Mouse (Mus musculus) megakaryocyte-erythroid progenitor cell, adult 5-6 weeks (primary cell): Measurements from ENCODE around the gene Atad5. TPM values are rescaled to one million over a fixed set of nuclear protein-coding genes. Genes with fewer than 3 reads are reported as not detected.
"Not testable (repeated sequence)": the region's sequence is repeated elsewhere in the genome, so short reads cannot be mapped to it uniquely, and the experiment has no call there.

Experiments
- ATAC-seq: replicated peaks from 2 replicates; pipeline ENCODE4 v1.8.0; 2016; ENCODE audit warnings: mild to moderate bottlenecking, inconsistent platforms; ENCODE audit not compliant: severe bottlenecking, poor library complexity, low FRiP score, low TSS enrichment
- total RNA-seq, 2 experiments: library from RNA; stranded (forward) in 1 of 2; stranded (reverse) in 1 of 2; fragments of 200-1000, 215-1000 nt in 1 of 2; fragments of >200 nt in 1 of 2; fragmentation: Nextera tagmentation in 1 of 2; gene quantifications; 2 replicates each; pipeline ENCODE4 v1.2.3; 2014 to 2017

Atad5 gene
- total RNA-seq, 2 experiments from 2014 or later: 42.8 to 50.6 TPM

DNA sequence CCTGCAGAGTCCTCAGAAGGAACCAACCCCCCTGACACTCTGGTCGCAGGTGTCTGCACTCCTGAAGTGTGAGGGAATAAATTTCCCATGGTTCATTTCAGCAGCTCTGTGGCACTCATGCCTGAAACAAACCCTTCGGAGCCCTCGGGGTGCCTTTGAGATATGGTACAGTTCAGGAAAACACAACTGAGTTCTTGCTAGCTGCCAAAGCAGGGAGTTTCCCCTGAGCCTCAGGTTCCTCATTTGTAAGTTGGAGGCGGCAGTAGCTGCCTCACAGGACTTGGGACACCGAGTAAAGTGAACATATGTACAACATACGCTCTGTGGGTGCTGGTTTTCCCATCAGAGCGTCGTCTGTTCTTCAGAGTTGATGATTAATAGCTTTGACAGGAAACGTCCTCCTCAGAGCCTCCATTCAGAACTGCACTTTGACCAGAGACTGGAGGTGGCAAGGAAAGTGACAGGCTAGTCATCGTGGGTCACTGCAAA is 56.6 kb downstream of the Atad5 start:
- no peak for ATAC-seq

DNA sequence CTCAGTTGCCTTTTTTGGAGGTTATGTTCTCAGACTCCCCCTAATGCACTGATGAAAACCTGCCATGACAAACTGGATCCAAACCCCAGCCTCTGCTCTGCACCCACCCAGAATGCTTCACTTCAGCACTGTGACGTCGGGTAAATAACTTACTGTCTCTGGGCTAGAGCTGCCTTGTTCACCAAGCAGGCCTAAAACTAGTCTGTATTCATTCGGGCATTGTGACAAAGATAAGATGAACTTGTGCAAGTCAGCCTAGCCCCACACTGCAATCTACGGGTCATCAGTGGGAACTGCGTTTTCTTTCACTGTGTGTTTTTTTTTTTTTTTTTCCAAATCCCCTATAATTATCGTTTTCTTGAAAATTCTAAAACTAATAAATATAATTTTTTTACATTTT is 58.5 kb downstream of the Atad5 start:
- peak; percentile 51 for ATAC-seq

DNA sequence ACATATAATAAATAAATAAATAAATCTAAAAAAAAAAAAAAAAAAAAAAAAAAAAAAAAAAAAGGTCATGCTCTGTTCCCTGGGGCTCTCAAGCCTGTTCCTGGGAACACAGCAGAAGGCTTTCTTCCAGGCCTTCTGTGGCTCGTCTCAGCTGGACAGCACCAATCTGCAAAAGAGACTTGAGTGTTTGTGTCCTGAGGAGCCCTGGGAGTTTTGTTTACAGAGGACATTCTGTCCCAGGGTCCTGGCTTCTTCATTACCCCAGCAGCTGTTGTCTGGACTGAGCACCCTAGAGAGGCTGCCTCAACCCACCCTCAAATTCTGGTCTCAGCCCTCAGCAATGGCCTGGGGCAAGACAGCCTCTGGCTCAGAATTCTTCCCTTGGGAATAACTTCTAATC is 59.1 kb downstream of the Atad5 start:
- no peak for ATAC-seq

DNA sequence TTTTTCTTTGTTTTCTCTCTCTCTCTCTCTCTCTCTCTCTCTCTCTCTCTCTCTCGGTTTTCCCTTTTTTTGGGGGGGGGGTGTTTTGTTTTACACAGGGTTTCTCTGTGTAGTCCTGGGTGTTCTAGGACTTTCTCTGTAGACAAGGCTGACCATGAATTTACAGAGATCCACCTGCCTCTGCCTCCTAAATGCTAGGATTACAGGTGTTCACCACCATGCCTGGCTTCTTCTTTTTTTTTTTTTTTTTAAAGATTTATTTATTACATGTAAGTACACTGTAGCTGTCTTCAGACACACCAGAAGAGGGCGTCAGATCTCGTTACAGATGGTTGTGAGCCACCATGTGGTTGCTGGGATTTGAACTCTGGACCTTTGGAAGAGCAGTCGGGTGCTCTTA is 59.8 kb downstream of the Atad5 start:
- not testable (repeated sequence) for ATAC-seq

DNA sequence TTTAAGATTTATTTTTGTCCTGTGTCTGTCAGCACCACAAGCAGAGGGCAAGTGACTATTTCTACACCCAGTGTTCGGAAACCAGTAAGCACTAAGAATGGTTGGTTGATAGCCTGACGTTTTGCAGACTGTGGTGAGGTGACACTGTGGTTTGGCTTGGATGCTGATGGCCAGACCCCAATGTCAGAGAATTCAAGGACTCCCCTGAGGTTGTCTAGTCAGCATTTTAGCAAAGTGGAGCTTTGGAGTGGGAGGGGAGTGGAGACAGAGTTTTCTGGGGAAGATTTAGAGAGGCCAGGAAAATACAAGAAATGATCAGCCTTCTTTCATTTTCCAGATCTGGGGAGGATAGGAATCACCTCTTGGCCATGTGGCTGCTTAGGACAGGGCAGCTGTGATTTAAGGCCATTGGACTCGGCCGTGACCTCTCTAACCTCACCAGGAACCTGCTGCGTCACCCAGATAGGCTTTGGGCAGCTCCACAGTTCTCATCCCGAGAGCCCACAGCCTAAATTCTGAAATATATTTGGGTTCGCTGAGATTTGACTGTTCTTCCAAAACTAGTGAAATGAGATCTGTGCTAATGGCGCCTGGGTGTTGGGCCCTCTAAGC is 60.3 kb downstream of the Atad5 start:
- ATAC-seq: no peak

DNA sequence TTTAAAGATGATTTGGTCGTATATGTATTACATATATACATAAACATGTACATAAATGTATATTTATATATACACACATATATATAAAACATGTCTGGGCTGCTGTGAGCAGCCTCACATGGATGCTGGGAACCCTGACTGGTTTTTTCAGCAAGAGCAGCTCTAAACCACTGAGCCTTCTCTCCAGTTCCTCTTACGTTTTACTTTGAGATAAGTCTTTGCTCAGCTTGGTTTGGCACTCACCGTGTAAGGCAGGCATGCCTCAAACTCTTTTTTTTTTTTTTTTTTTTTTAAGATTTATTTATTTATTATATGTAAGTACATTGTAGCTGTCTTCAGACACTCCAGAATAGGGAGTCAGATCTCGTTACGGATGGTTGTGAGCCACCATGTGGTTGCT is 61.4 kb downstream of the Atad5 start:
- ATAC-seq: no peak

DNA sequence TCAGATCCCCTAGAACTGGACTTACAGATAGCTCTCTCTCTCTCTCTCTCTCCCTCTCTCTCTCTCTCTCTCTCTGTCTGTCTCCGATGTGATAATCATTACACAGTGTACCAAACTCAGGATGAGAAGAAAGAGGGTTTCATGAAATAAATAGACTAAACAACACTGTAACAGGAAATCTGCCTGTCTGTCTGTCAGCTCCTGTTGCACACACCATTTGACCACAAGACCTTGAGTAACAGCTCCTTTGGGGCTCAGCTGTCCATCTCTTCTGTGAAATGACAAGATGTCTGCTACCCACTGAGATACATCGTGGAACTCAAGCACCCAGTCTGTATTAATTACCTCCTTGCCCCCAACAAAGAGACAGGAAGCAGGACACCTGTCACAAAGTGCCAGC is 62.3 kb downstream of the Atad5 start:
- ATAC-seq: no peak

DNA sequence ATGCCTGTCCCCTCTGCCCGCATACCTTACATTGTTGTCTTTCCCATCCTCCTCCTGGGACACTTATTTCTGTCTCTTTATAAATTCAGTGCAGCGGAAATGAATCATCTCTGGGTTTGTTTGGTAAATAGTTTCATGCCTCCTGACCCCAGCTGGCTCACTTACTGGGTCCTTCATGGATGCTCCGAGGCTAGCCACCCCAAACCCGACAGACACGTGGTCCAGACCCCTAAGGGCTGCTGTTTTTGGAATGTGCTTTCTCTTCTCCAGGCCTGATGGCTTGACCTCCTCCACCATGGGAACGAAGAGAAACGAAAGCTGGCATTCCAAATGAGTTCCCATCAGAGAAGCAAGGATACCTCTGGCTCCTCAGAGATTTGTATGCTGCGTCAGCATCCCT is 63.2 kb downstream of the Atad5 start:
- ATAC-seq: no peak

DNA sequence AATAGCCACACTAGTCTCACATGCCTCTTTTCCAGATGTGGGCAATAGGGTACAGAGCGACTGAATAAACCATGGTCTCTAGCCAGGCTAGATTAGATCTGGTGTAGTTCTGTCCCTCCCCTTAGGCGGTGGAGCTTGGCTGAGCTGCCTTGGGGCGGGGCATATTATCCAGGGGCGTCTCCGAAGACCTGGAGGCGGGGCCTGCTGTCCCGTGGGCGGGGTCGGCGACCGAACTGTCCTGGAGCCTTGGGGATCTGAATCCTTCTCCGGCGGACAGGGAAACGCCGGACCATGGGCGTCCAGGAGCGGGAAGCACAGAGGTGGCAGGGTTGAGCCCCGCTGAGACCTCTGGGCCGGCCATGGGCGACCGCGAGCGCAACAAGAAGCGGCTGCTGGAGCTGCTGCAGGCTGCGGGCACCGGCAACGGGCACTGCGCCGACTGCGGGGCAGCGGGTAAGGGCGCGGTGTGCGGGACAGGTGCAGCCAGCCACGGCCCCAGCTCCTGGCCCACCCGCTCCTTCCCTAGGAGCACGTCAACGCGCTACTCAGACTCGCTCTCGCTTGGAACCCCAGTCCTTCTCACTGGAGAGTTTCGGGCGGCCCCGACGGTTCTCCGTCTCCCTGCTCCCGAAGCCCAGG is 64.8 kb downstream of the Atad5 start, which contains the start of gene Adap2:
Gene Adap2, plus strand, starts transcription at position 249 of the 639 bp plus-strand sequence.
- peak; percentile 95 for ATAC-seq

DNA sequence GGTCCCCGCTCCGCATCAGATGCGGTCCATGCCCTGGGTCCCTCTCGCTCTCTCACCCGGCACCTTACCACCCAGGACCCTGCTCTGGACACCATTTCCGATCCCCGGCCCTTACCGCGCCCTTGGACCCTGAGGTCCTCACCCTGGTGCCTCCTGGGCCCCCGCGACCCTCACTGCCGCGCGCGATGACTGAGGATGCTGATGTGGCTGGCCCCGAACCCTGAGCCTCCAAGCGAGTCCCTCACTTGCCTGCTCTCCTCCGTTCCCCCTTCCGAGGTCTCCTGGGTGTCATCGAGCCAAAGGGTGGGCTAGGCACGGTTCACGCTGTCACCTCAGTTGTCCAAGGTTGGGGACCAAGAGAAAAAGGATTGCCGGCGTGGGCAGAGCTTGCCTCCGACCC is 65.3 kb downstream of the Atad5 start:
- no peak for ATAC-seq

DNA sequence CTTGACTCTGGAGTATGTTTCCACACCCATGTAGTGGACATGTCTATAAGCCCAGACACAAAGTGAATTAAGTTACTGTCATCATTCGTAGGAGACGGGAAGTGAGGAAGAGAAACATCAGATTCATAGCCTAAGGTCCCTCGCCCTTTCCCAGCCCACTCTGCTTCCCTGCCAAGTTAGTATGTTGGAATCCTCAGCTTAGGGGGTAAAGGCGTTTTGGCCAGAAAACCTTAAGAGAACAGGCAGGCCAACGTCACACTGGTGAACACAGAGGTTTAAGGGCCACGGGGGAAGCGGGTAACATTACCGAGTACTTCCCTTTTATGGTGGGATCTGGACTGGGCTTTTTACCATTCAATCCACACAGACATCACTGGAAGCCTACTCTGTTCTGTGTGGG is 66.3 kb downstream of the Atad5 start:
- no peak for ATAC-seq

DNA sequence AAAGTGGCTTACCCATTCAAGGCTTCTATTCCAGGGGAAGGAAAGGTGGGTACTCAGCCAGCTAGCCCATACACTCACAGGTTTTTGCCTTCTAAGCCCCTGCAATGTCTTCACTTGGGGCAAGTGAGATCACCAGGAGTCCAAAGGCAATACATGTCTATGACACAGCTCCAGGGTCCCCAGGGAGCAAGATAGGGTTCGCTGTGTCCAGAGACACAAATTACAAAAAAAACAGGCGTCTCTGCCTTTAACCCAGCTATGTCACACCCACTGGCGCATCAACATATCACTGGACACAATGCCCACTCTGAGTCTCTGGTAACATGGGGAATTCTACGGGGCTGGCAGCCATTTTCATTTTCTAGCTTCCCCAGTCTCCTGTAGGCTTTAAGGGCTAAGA is 66.8 kb downstream of the Atad5 start:
- ATAC-seq: no peak

DNA sequence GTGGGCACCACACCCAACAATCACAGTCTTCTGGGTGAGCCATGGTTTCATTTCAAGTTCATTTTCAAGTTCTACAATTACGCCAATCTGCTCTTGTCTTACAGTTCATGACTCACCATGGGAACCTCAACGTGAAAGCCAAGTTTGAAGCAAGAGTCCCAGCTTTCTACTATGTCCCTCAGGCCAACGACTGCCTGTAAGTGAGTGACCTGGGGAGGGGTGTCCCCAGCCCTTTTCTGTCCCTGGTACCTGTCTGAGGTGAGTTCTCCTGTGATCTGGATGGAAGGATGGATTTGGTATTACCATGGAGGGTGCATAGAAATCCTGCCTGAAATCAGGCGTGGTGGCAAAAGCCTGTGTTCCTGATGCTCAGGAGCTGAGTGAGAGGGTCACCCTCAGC is 67.6 kb downstream of the Atad5 start:
- ATAC-seq: no peak

DNA sequence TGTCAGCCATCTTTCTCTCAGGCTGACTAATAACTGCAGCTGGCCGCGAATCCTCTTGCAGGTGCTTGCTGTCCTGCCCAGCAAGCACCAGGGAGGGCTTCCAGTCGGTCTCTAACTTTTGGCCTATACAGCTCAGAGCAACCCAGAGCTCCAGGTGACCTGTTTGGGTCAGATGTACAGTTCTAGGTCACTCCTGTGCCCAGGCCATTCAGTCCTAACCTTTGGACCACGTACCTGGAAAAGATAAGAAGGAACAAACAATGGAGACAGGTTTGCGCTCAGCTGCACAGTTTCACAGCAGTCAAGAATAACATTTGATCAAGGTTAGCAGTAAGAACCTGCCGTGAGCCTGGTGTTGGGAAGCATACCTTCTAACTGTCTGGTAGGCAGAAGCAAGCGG is 69.8 kb downstream of the Atad5 start:
- ATAC-seq: no peak

DNA sequence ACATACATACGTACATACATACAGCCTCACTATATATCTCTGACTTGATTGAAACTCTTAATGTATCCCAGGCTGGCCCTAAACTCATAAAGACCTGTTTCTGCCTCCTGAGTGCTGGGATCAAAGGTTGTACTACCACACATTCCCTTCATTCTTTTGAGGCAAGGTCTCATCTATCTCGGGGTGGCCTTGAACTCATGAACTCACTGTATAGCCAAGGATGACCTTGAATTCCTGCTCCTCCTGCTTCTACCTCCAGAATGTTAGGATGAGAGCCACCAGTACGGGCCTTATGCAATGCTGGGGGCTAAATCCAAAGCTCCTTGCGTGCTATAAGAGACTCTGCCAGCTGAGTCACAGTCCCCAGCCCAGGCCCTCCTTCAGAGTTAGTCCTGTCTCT is 71.8 kb downstream of the Atad5 start:
- no peak for ATAC-seq

DNA sequence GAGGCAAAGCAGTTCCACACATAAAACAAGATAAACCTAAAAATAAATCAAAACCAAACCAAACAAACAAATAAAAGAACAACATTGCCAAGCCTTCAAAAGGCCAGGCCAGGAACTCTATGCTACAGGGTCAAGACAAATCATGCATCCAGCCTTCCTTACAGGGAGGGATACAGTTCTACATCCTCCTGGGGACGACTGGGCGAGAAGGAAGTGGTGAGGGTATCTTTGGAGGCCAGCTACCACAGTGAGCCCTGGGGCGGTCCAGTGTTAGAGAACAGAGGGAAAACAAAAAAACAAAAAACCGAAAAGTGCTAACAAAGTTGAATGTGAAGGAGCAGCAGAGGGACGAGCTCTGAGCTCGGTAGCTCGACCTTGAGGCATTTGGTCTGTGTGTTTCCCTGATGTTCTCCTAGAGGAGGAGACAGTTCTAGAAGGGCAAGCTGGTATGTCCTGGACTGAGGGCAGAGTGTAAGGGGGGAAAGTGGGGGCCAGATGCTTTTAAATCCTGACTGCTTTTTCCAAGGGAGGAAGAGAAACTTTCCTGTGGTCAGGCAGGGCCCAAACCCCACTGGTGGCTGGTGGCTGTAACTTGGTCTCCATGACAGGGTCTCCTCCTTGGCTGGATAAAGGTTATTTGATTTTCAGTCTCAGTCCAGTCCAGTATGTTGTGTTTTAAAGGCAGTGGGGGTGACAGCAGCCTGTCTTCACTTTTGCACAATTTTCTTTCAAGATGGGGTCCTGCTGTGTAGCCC is 74.3 kb downstream of the Atad5 start:
- no peak for ATAC-seq

DNA sequence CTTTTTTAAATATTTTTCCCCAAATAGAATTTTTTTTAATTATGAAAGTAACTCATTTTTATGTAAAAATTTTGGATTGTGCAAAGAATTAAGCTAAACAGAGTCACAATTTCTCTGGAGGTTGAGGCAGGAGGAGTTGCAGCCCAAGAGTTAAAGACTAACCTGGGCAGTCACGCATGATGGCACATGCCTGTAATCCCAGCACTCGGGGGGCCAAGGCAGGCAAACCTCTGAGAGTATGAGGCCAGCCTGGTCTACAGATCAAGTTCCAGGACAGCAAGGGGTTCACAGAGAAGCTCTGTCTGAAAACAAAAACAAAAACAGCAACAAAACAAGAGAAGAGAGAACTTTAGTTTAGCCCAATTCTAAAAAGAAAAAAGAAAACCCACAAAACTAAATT is 75.0 kb downstream of the Atad5 start:
- ATAC-seq: no peak

DNA sequence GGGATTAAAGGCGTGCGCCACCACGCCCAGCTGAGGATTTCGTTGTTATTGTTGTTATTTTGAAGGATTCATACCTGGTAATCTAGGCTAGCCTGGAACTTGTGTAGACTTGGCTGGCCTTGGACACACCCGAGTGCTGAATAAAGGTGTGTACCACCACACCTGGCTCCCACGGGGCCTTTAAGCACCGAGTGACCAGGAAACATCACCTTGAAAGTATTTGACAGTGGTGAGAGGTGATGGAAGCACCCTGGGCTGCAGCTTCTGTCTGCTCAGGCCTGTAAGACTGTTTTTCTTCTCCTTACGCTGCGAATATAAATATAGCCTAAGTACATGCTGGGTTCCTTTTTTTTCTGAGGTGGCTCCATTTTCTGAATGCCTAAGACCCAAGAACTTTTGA is 78.9 kb downstream of the Atad5 start:
- ATAC-seq: no peak

DNA sequence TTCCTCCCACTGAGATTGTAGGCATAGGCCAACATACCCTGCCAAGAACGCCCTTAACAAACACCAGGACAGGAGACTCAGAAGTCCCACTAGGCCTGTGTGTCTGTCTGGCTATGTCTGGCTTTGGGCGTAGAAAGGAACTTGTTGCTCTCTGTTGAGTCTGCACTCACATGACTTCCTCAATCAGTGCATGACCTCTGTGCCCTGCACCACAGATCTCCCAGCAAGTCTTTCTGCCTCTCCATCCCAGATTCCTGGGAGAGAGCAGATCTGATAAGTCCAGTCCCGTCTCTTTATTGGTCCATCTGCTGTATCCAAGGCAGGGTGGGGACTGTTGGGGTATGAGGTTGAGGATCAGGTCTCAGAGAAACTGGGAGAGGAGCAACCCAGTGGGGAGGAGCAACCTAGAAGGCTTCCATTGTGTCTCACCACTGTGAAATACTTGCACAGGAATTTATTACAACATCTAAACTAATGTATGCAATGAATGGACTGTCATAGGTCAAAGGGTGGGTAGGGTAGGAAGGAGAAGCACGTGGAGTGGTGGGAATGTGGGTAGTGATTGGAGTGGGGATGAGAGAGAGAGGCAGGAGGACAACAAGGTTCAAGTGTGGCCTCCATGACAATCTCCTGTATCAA is 79.5 kb downstream of the Atad5 start:
- ATAC-seq: no peak

DNA sequence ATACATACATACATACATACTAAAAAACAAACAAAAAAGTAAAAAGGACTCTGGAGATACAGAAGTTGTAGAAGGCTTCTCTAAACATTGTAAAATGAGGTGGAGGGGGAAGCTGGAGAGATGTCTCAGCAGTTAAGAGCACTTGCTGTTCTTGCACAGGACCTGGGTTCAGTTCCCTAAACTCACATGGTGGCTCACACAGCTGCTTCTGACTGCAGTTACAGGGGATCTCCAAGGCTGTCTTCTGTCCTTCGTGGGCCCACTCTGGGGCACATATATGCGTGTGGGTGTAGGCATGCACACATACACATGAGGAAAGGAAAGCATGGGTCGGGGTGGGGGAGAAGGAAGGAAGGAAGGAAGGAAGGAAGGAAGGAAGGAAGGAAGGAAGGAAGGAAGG is 80.4 kb downstream of the Atad5 start:
- no peak for ATAC-seq
